Mouse (Mus musculus) cortical plate, adult 2 months (tissue): ENCODE data around the gene Irgm2.
"Not testable (repeated sequence)": the region's sequence is repeated elsewhere in the genome, so short reads cannot be mapped to it uniquely, and the experiment has no call there.

Experiments
- CTCF ChIP-seq: fragments of 200-500 bp; IDR thresholded peaks from 2 replicates; pipeline ENCODE4 v1.5.1; 2011; ENCODE audit warnings: mild to moderate bottlenecking, control low read depth, low read length; ENCODE audit not compliant: insufficient read depth; ENCODE audit errors: extremely low read depth
- POLR2A ChIP-seq: fragments of 200-500 bp; IDR thresholded peaks from 2 replicates; pipeline ENCODE4 v1.6.1; 2011; ENCODE audit warnings: mild to moderate bottlenecking, low read length, control low read depth; ENCODE audit not compliant: insufficient read depth; ENCODE audit errors: extremely low read depth

DNA sequence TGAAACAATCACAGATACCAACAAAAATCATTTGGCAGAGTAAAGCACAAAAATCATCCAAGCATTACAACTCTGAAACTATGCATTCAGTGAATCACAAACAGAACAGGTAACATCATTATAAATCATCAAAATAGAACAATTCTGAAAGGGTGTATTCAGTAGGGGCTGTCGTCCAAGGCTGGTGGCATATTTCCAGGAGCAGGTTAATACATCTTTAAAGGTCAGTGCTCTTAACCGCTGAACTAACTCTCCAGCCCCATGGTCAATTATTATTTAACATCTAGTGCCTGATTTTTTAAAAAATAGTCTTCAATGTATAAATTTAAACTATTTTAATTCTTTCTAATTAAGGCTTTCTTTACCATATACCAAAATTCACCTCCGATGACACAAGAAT, 35.1 kb downstream of the Irgm2 start:
- not testable (repeated sequence) for TF ChIP-seq CTCF, POLR2A
